Mouse (Mus musculus) liver, adult 10 weeks (tissue): ENCODE results near the gene Defb26. TPM values are rescaled to one million over a fixed set of nuclear protein-coding genes. Genes with fewer than 3 reads are reported as not detected.

Experiments
- polyA plus RNA-seq: library from polyadenylated mRNA; stranded (reverse); fragments of 350-450 nt; fragmentation: Illumina TruSeq; extraction: RNeasy Lipid Tissue Mini Kit (QIAGEN cat#74804); gene quantifications from one replicate; pipeline ENCODE4 v1.2.3, GENCODE M21; 2014; ENCODE audit warnings: low read depth, low replicate concordance

The Defb26 gene
- not detected for polyA plus RNA-seq

GRCm38 (mm10) chr2:152511592-152511991, at the start of gene Defb26:
Gene Defb26, minus strand, starts transcription at chr2:152511692.

GRCm38 (mm10) chr2:152539944-152540710, 28.6 kb upstream of the Defb26 start, which contains the start of gene Defb29:
Gene Defb29, minus strand, starts transcription at chr2:152540098.

DNA sequence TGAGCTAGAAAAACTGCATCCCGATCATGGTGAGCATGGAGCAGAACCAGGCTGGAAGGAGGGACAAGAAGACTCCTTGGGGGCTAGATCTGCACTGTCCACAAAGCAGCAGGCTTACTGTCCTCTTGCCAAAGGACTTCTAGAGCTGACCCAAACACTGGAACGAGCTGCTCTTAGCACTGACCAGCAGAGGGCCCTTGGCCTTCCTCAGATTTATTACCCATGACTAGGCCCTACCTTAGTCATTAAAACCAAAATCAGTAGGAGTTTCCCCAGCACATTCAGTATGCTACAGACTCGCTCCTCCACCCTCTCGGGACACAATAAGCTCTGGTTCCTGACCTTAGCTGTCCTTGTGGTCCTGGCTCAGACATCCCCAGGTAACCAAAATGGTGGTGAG, 6.5 kb upstream of the Defb26 start, which contains the start of gene Defb28:
Gene Defb28 (plus strand): TSS at position 275 of the 400 bp plus-strand sequence.

DNA sequence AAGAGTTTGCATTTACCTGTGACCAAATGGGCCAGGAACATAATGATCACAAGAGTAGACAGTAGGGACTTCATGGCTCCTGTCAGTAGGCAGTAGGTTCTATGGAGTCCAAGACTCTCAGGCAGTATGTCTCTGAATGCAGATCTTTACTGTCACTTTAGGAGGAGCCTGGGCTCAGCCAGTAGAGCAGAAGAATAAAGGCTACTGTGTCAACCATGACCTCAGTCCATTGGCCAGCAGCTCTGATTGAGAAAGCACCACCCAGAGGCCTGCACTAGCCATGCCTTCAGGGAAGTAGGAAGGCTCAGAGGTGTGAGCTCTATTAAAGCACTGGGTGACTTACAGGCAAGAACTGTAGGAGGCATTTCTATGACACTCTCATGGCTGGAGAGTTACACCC, 21.5 kb downstream of the Defb26 start, which contains the start of gene Defb22:
Gene Defb22 (minus strand): TSS at position 101 of the 400 bp plus-strand sequence.

GRCm38 (mm10) chr2:152476763-152477162, 34.7 kb downstream of the Defb26 start, which contains the start of gene Defb20:
Gene Defb20, plus strand, starts transcription at chr2:152477063.

DNA sequence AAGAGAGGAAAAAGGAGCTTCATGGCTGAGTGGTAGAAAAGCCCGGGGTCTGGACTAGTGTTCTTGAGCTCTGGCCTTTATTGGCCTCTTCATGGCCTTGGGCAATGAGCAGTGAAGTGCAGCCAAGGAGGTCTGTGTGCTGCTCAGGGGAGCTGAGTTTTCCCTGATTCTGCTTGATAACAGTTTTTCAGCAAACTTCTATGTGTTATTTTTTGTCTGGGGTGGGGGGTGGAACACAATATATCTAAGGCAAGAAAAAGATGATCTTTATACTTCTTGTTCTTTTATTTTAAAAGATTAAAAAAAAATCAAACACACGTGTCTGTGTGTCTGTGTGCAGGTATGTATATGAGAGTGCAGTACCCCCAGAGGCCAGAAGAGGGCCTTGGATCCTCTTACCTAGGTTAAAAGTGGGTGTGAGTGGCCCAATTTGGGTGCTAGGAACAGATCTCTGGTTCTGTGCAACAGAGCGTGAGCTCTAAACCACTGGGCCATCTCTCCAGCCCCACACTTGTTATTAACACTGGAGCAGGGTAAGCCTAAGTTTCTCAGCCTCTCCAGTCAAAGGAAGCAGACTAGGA, 46.8 kb downstream of the Defb26 start, which contains the start of gene Defb23:
Gene Defb23 (minus strand): TSS at position 51 of the 581 bp plus-strand sequence.

Other genes starting within 250 kb of the Defb26 start
- gene Tbc1d20, start 217.9 kb downstream of the Defb26 start, polyA plus RNA-seq = 12.4 TPM
- 1.8 TPM for gene Rbck1, start 179.0 kb downstream of the Defb26 start, polyA plus RNA-seq
- gene Trib3, start 167.7 kb downstream of the Defb26 start, polyA plus RNA-seq = 0.61 TPM
- gene Nrsn2, start 135.1 kb downstream of the Defb26 start, polyA plus RNA-seq = not detected
- gene Sox12, start 113.6 kb downstream of the Defb26 start, polyA plus RNA-seq = 0.34 TPM
- 0.19 TPM for gene Zcchc3, start 96.7 kb downstream of the Defb26 start, polyA plus RNA-seq
- not detected for gene 6820408C15Rik, start 96.1 kb downstream of the Defb26 start, polyA plus RNA-seq
- gene Defb23, start 47.1 kb downstream of the Defb26 start, polyA plus RNA-seq = not detected
- not detected for gene Defb20, start 34.6 kb downstream of the Defb26 start, polyA plus RNA-seq
- not detected for gene Defb22, start 21.6 kb downstream of the Defb26 start, polyA plus RNA-seq
- gene Defb28, start 6.6 kb upstream of the Defb26 start, polyA plus RNA-seq = not detected
- not detected for gene Defb29, start 28.4 kb upstream of the Defb26 start, polyA plus RNA-seq
- gene Gm17416, start 57.6 kb upstream of the Defb26 start, polyA plus RNA-seq = not detected
- not detected for gene Defb21, start 61.1 kb upstream of the Defb26 start, polyA plus RNA-seq
- gene Defb19, start 68.6 kb upstream of the Defb26 start, polyA plus RNA-seq = not detected
- gene Defb45, start 87.7 kb upstream of the Defb26 start, polyA plus RNA-seq = not detected
- not detected for gene Defb36, start 92.6 kb upstream of the Defb26 start, polyA plus RNA-seq
- gene Defb25, start 111.4 kb upstream of the Defb26 start, polyA plus RNA-seq = not detected
- gene Rem1, start 115.3 kb upstream of the Defb26 start, polyA plus RNA-seq = not detected
- 35.5 TPM for gene H13, start 157.8 kb upstream of the Defb26 start, polyA plus RNA-seq
- gene Mcts2, start 175.3 kb upstream of the Defb26 start, polyA plus RNA-seq = 6.6 TPM
- gene Id1, start 224.6 kb upstream of the Defb26 start, polyA plus RNA-seq = 8.1 TPM
- gene Cox4i2, start 242.5 kb upstream of the Defb26 start, polyA plus RNA-seq = not detected